Mouse (Mus musculus) liver (tissue): ENCODE measurements around the gene E030018B13Rik.
A peak's percentile ranks its signal among the peaks of the same experiment; 100 is the strongest.

ENCODE experiments used
- DNase-seq: peaks from one replicate; pipeline ENCODE4 v3.0.0-alpha.2; 2020; ENCODE audit warnings: mixed read lengths

E030018B13Rik gene

GRCm38 (mm10) chr7:63898201-63898600 lies 18.5 kb upstream of the E030018B13Rik start:
- DNase-seq, result no peak

- no peak for DNase-seq
These were observed 16.7 kb upstream of the E030018B13Rik start for GRCm38 (mm10) chr7:63899925-63900324.

DNA sequence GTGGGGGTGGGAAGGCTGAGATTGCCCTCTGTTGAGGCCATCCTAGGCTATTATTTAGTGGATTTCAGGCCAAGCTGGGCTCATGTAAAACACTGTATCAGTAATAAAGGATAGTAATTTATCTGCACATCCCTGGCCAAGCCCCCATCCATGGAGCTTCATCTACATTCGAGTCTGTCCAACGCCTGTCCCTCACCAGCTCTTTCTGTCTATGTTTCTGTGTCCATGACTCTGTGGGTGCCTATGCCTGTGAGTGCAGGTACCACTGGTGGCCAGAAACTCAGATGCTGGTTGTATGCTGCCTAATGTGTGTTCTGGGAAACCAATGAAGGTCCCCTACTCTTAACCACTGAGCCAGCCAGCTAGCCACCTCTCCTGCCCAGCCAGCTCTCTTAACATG lies 16.2 kb upstream of the E030018B13Rik start:
- DNase-seq, result no peak

DNA sequence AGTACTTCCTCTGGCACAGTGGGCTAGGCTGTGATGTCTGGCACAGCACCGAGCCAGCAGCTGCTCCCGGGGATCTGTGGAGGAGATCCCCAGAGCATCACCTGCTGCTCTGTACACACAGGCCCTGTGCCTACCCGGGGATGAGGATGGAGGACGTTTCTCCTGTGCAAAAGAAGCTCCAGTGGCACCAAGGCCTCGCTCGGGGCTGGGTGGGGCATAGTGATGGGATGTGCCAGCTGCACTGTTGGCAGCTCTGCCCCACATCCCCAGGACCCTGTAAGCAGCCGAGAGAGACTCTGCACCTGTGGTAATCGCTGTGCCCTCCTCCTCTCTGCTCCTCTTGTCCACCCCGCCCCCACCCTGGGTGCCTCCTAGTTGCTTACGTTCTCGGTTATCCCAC lies 15.3 kb upstream of the E030018B13Rik start:
- no peak for DNase-seq

DNA sequence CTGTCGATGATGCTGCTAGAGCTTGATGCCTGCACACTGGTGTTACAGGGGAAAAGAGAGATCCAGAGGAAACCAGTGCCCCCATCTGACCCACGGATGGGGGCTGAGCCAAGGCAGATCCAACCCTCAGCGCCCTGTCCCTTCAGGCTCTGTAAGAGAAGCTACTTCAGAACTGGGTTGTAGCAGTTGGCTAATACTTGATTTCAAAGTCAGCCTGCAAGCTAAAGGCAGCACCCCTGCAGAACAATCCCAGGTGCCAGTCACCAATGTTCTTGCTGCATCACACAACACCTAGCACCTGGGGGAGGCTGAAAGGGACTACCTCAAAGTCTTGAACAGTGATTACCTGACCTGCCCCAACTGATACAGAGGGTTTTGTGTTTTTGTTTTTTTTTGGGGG lies 14.7 kb upstream of the E030018B13Rik start:
- no peak for DNase-seq

GRCm38 (mm10) chr7:63902604-63903210 lies 13.9 kb upstream of the E030018B13Rik start:
- DNase-seq, result no peak

- no peak for DNase-seq
These were observed 12.8 kb upstream of the E030018B13Rik start for GRCm38 (mm10) chr7:63903635-63904380.

DNA sequence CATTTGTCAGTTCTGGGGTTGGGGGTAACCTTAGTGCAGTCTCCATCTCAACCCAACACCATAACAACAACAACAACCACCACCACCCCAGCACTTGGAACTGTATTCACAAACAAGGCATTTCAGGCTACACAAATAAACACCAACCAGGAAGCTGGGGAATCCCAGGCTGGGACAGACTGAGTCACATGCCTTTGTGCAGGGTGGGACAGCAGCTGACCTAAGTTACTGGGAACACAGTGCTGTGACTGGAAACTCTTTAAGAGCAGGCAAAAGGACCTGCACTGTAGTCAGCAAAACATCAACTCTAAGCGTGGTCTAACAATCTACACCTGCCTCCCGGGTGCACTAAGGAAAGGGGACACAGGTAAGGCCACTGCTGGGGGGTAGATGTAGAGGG lies 11.5 kb upstream of the E030018B13Rik start:
- no peak for DNase-seq

DNA sequence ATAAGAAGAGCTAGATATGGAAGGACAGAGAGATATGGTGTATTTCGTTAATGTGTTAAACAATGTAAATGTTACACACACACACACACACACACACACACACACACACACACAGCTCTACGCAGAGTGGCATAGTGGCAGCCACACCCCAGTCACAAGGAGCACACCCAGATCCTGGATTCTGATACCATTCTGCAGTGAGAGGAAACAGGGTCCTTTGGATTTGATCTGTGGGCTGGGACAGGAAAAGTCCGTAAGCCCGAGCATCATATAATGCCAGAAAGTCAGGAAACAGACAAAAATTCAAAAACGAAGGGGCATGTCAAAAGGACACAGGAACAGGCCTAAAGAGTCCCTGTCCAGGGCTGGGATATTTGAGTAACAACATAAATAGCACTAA lies 11.0 kb upstream of the E030018B13Rik start:
- DNase-seq, result peak; percentile 40

DNA sequence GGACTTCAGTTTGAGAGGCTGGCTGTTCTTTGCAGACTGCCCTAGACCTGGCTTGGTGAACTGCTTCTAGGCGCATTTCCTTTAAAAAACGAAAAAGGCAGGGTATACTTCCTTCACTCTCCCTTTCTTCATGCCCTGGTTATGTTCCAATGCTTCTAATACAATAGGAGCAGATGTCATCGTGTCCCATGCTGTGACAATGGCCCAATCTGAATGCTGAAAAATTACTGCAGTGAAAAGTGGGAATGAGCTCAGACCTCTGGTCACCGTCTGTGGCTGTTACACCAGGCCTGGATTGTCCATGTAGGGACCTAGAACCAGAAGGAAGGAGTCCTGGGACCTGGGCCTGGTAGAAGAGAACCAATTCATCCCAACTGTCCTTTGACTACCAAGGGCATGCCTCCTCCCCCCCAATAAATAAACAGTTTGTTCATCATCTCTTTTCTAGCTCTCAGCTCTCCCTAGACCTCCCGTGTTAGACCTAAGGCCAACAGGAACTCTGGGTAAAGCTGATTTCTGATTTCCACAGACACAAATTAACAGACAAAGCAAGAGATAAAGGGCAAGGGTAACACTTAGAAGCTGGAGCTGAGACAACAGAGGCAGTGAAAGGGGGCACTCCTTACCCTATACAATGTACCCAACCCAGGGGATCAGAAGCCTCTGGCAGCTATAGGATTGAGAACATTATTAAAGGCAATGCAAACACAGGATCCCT lies 8.7 kb upstream of the E030018B13Rik start:
- no peak for DNase-seq

GRCm38 (mm10) chr7:63908496-63909285 lies 8.0 kb upstream of the E030018B13Rik start:
- DNase-seq, result no peak

GRCm38 (mm10) chr7:63910225-63910624 lies 6.4 kb upstream of the E030018B13Rik start:
- no peak for DNase-seq

- peak; percentile 41 for DNase-seq
These were observed 5.7 kb upstream of the E030018B13Rik start for GRCm38 (mm10) chr7:63910912-63911311.

DNA sequence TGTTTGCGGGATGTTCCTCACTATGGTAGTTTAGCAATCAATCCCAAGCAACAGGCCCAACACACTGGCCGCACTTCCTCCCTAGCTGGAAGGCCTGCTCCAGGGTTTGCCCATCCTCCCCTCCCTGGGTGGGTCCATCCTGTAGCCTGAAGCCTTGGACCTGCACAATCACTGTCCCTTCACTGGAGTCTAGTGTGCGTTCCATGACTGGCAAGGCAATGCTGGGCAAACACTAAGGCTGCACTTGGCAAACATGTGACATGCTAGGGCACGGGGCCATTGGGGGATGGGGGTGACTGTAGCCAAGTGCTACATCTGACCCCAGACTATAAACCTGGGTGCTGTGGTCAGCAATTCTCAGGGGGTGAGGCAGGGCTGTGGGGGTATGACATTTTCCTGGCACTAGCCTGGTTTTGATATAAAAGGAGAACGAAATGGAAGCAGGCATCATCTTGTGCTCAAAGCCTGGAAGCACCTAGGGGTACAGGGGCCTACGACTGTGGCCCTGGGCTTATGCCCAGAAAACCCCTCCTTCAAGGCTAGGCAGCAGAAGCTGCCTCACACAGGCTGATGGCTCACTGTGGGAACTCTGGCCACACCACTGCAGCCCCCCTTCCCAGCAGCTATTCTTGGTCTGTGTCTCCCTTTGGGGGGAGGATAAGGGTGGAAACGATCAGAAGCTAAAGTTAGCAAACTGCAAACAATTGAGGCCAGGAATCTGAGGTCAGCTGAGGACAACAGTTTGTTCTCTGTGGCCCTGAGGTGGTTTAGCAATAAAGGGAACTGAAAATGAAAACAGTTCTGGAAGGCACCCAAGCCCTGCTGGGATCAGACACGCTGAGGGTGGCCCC lies 5.0 kb upstream of the E030018B13Rik start:
- no peak for DNase-seq

DNA sequence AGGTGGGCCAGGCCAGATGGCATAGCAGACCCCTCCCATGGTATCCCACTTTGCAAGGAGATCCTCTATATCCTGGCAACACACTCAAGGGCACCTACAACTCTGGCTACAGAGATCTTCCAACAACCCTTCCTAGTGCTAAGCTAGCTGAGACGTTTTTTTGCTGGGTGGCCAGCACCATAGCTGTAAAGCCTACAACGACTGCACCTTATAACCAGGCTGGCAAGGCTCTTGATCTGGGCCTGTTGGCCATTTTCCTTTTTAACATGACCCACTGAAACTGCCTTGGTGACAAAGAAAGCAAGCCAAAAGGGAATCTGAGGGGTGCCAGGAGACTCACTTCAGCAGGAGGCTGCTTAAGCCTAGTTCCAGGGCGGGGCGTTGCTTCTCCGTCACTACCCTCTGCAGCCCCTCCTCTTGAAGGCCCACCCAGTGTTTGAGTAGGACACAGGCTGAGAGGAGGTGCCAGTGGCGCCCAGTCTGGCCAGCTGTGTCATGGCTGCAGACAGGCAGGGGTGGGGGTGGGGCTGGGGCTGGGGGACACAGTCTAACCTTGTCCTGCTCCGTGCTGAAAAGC lies 4.3 kb upstream of the E030018B13Rik start:
- no peak for DNase-seq

DNA sequence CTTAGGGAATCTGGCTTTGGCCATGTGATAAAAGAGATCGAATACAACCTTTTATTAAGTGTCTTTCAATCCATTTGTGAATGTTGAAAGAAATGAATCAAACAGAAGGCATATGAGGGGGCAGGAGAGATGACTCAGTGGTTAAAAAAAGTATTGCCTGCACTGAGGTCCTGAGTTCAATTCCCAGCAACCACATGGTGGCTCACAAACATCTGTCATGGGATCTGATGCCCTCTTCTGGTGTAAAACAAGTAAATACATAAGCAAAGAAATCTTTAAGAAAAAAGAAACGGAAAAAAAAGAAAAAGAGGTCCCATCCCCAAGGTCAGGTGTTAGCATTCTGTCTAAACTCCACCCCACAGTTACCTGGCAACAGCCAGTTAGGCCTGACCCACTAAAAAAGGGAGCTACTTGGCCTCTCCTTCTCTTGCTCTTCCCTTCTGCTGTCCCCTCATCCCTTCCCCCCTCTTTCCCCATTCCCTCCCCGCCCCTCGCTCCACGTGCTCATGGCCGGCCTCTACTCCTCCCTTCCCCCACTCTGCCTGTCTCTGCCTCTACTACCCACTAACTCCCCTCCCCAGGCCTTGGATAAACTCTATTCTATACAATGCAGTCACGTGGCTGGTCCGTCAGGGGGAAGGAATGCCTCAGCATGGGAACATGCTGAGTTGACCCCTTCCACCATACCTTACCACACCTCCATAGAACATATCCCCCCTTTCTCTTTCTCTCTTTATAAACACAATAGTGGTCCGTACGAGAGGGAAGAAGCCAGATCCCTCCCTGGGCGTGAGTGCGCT lies 3.5 kb upstream of the E030018B13Rik start:
- DNase-seq, result no peak

GRCm38 (mm10) chr7:63913724-63914692 lies 2.6 kb upstream of the E030018B13Rik start:
- DNase-seq, result no peak

DNA sequence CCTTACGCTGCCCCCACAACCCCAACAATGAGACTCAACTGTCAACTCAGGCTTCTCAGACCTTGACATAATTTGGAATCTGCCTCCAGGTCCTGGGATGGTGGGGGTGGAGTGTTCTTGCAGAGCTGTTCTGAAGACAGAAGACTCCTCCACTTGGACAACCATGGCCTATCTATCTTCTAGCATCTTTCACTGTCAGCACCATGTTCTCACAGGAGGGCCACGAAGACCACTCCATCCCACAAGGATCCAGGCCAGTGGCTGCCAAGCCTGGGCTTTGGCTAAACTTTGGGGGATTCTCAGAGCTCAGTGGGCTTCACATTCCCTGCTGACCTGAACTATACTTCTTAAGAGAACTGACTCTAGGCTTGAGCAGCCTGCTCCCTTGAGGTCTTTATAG lies 1.8 kb upstream of the E030018B13Rik start:
- no peak for DNase-seq

- DNase-seq, result no peak
These were observed 1.0 kb downstream of the E030018B13Rik start for GRCm38 (mm10) chr7:63917693-63918092.
